Mouse (Mus musculus) cerebellum, adult 9-11 months (tissue): ENCODE results near the gene Olfr545.

ENCODE experiments used
- DNase-seq: peaks from one replicate; pipeline ENCODE4 v3.0.0; 2022

Gene Olfr545

DNA sequence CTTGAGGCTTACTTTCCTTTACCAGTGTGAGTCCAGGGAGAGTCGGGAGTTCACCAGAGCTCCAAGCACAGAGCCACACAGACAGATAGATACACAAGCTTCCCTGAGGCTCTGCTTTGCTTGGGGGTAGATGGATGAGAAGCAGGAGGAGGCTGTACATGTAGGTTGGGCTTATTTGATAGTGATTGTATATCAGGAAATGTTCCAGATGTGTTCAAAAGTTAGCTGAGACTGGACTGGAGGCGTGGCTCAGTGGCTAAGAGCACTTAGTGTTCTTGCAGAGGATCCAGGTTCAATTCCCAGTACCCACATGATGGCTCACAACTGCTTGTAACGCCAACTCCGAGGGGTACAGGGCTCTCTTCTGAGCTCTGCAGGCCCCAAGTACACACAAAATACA, 20.9 kb downstream of the Olfr545 start:
- no peak for DNase-seq

DNA sequence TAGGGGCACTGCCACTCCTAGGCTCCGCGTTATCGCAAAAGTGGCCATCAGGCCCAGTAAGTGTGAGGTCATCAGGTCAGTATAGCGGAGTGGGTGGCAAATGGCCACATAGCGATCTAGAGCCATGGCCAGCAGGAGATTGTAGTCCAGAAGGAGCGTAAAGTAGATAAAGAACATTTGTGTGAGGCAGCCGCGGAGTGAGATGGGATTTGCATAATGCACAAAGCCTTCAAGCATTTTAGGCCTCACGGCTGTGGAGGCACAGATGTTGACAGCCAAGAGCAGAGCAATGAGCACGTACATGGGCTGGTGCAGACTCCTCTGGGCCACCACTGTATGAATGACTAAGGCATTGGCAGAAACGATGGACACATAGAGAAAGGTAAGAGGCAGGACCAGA, 22.0 kb downstream of the Olfr545 start:
- no peak for DNase-seq

DNA sequence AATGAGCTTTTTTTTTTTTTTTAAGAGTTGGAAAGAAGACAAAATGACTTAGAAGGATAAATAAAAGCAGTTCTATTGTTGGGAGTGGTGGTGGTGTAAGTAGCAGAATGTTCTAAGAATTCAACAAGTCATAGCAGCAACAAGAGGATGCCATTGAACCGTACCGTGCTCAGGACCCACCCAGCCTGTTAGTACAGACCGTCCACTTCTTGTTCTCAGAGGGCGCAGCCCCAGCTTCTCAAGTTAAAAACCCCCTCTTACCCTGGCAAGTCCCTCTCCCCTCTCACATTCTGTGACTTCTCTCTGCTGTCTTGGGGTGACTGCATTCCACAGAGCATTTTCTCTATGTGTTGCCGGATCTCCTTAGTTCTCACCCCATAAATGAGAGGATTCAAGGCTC, 22.8 kb downstream of the Olfr545 start:
- DNase-seq: no peak

- no peak for DNase-seq
Observed at GRCm38 (mm10) chr7:102472675-102473074, 26.7 kb downstream of the Olfr545 start.

DNA sequence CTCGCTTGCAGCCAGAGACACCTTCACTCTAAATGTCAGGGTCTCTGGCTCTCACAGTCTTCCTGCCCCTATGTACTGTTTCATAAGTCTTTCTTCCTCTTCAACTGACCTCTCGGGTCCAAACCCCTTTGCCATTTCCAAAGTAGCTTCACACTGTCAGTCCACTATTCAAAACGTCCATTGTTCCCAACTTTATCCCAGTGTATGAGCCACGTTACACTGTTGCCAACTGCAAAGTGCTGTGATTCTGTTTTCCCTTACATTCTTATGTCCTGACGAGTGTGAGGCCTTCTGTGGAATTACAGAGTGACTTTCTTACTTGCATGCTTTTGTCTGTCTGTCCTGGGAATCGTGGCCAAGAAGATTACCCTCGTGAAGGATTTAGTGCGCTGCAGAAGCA, 31.8 kb downstream of the Olfr545 start:
- DNase-seq: no peak

DNA sequence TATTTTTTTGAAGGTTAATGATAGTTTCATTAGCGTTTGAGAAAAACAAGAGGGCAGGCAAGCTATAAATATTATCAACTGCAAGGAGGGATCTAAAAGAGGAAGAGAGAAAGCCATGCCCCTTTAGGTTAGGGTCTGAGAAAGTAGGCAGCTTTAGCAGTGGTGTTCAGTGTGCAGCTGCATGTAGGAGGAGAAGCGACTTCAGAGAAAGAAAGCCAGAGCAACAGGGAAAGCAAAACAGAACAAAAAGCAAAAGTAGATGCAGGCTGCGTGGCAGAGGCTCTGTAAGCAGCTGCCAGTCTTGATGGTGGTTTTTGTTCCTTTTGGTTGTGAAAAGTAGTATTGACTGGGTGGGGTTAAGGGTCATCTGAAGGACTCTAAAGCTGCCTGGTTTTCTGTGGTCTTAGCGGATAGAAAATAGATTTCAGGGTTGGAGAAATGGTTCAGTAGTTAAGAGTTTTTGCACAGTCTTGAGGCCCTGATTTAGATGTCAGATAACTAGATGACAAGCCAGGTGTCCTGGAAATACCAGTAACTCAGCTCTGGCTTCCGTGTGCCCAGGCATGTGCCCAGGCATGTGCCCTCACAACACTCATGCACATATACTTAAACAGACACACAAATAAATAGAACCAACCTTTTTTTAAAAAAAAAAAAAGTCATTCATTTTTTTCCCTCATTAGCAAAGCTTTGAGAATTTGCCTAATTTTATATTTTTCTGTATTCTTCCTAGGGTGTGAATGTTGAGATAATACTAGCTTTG, 40.6 kb downstream of the Olfr545 start:
- no peak for DNase-seq

DNA sequence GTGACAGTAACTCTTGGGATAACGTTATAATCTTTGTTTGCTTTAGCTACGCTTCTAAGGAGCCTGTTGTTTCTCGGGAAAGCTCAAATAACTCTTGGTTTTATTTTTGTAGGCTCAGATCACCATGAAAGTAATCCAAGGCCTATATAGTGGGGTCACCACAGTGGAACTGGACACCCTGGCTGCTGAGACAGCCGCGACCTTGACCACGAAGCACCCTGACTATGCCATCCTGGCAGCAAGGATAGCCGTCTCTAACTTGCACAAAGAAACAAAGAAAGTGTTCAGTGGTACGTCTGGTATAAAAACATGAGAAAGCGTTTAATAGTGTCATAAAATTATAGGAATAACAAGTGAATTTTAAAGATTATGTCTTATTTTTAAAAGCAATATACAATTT, 52.9 kb downstream of the Olfr545 start:
- no peak for DNase-seq

DNA sequence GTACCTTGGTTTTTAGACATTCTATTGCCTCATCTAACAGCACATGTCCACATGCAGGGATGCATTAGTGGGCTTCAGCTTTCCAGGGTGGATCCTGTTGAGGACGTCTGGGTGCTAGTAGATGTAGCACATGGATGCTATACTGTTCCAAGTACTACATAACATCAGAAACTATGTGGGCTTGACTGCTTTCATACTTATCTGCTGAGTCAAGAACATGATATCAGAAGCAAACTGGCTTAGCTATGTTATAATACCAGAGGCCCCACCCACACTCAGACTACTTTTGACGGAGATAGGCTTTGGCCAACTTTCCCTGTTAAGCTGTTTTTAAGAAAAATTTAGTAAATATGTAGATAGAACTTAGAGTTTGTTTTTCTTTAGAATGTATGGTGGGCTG, 55.1 kb downstream of the Olfr545 start:
- DNase-seq: no peak

- DNase-seq: no peak
Observed at GRCm38 (mm10) chr7:102442432-102442831, 56.9 kb downstream of the Olfr545 start.

DNA sequence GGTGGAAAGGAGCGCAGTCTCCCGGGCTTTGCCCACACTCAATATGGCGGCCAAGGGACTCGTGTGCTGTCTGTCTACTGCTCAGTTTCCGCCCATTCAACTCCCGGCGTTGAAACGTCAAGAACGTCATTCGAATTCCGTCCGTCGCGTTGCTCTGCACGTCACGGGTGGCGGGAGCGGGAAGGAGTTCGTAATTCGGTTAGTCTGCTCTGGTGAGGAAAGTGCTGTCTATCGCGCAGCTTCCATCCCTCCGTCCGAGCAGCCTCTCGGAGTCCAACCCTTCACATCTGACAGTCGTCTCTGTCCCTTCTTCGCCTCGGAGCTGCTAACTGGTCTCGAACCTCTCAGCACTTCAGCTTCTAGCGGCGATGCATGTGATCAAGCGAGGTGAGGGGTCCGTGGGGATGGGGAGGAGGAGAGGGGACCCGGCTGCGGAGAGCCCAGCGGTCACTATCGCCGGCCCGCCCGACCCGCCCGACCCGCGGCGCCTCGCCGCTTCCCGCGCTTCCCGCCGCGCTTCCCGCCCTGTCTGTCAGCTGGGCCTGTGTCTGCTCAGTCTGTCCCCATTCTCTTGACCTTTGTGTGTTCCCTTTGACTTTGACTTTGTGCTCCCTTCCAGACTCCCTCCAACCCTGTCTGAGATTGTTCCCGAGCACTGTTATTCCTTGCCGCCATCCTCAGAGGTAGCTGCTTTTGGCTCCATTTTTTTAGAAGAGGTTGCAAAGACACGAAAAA, 57.5 kb downstream of the Olfr545 start, which contains the start of gene Rrm1:
Rrm1 (plus strand) TSS at position 39 of the 735 bp plus-strand sequence.
- DNase-seq: peak; percentile 96
